Mouse (Mus musculus): ENCODE data around the gene Rps6kl1.

Rps6kl1 gene

DNA sequence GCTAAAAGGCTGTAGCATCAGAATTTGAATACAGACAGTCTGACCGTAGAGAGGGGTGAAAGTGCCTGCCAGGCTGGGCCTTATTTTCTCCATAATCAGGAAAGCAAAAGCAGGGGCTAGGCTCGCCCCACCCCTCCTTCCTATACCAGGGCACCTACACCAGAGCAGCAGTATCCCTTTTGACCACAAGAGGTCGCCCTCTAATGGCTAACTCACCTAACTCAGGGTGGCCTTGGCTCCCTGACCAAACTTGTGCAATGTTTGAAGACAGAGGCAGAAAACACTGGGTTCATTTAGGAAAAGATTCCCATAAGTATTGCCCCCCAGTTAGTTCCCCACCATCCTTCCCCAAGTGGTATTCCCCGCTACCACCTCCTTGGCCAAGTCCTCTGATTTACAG is 8.3 kb downstream of the Rps6kl1 start:
- in situ Hi-C loops (cut with MboI, MseI): no loop called here

DNA sequence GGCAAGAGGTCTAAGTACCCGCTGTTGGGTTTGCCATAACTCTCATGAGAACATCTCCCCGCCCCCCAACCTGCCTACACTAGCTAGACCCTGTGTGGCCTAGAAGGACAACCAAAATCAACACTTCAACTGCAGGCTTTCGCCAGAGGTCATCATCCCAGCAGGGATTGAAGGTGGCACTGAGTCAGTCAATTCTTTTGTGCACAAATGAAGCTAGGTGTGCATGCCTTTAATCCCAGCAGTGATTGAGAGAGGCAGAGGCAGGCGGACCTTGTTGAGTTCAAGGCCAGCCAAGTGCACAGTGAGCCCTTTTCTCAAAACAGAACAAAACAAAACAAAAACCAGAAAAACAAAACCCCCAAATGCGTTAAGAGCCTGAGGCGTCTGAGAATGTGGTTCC is 10.0 kb downstream of the Rps6kl1 start:
- in situ Hi-C loops (cut with MboI, MseI): no loop called here

DNA sequence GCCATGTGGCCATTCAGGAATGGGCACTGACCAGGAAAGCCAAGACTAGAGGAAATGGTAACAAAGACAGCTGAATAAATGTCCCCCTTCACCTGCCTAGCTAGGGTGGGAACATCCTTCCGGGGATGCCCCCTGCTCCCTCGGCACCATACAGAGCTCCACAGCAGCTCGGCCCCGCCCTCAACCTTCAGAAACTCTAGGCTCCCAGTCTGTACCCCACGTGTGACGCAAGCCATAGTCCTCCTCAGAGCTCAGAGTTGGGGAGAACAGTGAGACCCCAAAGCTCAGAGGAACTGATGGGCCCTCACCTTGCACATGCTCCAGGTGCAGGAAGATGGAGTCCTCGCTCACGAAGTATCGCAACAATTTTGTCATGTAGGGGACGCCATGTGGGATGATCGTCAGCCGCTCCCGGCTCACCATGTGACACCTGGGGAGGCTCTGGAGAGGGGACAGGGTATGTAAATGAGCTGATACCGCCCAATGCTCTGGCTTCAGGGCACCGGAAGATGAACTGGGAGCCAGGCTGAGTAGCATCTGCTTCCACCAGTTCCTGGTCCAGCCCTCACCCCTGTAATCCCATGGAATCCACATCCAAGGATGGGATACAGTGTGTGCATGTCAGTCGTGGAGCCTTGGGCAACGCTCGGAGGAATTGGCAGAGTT is 10.9 kb downstream of the Rps6kl1 start:
- in situ Hi-C loops (cut with MboI, MseI): no loop called here

DNA sequence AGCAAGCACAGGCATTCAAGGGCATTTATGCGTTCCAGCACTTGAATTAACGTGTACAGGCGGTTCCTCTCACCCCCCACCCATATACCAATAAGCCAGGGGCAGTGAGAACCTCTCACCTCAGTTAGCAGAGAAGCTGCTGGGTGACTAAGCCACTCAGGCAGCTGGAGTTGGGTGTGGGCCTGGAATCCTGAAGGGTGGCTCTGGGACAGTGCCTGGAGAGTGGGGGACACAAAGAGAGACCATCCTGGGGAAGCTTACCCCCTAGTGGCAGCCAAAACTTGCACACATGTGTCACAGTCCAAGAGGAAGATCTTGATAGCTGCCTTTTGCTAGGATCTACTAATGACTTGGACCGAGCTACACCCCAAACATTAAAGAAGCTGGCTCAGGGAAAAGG is 14.4 kb downstream of the Rps6kl1 start:
- in situ Hi-C loops (cut with MboI, MseI): no loop called here

DNA sequence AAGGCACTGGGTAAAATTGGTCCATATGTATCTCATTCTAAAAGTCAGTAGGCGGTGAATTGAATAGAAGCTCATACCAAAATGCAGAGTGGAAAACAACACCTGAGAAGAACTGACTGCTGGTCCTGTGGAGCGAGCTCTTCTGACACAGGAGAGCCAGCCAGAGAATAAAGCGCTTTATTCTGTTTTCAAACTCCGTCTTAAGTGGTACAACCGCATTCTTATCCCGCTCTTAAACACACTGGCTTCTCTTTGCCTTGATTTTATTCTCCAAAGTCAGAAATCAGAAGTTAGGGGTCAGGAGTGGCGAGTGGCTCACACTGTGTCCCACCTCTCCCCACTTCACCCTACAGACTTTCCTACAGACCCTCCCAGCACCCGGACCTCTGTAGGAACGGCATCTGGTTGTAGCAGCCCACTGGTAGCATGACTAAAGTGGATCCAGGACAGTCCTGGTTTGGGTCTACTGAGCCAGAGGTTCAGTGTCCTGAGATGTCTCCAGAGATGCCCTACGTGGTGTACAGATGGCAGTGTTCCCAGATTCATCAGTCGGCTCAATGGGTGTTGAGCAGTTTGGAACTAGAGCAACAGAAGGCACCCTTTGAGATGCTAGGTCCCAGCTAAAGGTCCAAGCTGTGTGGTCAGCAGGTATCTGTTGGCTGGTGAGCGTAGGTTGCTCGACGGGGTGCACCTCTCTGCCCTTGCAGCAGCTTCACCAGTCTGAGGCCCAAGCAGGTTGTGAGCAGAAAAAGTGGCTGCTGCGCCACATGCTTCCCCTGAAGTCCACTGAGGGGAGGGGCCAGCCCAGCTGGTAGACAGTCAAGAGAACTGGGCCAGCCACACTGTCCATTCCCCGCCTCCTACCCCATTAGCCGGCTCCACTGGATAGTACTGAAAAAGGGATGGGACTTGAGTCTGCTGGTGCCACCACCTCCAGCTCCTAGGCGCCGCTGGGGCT is 15.3 kb downstream of the Rps6kl1 start:
- in situ Hi-C loops (cut with MboI, MseI): no loop called here

DNA sequence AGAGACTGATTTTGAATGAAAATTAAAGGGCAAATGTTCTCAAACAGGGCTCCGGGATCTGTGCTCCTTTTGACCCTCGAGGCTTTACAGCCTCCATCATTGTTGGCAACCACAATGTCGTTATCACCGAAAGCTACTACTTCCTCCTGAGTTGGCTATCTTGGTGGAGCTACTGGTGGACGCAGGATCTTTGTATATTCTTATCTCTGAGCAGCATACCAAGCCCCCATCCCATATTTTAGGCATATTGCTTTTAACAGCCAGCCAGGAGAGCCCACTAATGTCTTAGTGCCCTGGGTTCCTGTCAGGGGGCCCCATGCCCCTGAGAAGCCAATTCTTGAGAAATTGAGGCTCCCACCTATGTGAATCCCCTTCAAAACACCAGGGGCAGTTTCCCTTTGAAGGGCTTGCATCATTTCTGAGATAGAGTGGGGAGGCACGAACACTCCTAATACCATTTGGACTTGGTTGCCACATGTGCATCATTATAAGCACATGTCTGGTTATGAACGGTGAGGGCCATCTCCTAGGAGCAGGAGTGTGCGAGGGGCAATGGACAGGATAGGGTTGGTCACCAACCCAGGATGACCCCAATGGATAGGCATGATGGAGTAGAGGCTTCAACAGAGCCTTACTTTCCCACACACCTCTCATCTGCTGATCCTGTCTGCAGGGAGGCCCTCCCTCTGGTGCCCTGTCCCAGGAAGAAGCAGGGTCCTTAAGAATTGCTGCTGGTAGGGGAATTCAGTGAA is 16.8 kb downstream of the Rps6kl1 start:
- in situ Hi-C loops (cut with MboI, MseI): no loop called here

DNA sequence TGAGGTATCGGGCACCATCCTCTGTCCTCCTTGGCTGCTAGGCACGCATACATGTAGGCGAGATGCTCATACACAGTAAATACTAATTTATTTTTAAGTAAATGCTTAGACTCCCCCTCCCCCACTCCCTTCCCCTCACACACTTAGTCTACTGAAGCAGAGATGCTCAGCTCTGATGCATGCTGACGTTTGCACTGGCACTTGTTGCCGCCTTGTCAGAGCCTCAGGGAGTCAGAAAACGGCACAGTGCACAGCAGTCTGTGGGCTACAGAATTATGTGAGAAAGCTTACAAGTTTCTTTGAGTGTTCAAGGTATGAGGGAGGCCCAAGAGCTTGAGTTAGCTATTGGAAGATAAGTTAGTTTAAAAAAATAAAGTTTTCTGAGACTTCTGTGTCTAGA is 19.7 kb downstream of the Rps6kl1 start:
- in situ Hi-C loops (cut with MboI, MseI): no loop called here

DNA sequence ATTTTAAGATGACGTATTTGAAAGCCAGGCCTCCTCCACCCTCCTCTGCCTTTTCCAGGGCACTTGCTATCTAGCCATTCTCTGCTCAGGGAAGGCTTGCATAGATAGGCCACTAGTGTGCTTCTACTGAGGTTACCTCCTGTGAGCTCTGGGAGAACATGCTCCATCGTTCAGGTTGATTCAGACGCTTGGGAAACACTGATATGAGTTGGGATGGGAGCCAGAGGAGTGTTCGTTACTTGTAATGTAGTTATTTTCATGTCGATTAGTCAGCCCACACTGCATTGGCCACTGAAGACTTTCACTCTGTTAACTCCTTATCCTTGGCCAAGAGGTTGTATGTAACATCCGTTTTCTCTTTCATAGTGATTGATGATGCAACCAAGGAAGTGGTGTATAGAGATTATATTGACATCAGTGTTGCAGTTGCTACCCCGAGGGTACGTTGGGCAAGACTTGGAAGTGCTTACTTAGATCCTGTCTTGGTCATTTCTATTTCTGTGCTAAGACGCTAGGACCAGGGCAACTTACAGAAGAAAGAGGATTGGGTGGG is 21.6 kb downstream of the Rps6kl1 start:
- in situ Hi-C loops (cut with MboI, MseI): no loop called here

DNA sequence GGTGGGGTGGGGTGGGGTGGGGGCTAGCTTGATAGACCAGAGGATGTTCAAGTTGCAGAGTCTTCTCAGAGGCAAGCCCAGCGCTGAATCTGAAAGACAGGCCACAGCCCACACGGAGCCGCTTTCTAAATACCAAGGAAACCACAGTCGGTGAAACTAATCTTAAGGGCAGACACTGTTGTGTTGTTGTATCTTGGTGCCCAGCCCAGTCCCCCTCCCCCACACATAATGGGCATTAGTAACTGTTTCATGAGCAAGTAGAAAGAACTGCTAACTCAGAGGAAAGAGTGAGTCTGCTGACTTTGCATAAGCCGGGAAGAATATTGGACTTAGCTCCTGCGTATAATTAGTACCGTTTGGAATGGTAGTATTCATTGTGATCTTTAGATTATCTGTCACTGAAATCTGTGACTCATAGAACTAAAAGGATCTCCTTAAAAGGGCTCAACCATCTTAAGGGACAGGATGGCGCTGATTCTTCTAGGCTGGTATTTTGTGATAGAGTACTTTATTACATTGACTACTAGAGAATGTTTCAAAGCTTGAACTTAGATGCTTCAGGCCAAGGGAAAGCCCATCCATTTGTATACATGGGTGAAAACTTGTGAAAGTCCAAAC is 24.0 kb downstream of the Rps6kl1 start:
- in situ Hi-C loops (cut with MboI, MseI): no loop called here

DNA sequence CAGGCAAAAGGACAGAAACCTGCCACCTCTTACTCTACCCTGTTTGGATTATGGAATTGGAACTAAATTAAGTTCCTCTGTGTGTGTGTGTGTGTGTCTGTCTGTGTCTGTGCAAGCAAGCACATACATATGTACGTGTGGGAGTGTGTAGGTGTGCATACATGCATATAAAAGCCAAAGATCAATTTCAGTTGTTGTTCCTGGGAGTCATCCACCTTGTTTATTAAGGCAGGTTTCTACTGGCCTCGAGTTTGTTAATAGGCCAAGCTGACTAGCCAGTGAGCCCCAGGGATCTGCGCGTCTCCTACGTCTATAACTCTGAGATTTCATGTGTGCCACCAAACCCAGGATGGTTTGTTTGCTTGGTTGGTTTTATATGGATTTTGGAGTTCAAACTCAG is 26.3 kb downstream of the Rps6kl1 start:
- in situ Hi-C loops (cut with MboI, MseI): no loop called here

DNA sequence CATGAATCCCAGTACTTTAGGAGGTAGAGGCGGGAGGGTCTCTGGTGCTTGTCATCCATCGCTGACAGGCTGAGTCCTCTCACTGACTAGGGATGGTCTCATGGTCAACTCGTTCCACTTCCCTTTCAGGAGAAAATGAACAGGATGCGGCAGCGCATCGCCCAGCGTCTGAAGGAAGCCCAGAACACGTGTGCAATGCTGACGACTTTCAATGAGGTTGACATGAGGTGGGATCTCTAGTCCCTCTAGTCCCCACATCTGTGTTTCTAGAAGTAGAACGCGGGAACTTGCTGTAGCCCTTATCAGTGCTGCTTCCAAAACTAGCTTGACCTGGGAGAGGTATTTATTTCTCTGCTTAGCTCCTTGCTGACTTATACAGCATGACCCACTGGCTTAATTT is 27.4 kb downstream of the Rps6kl1 start:
- in situ Hi-C loops (cut with MboI, MseI): no loop called here

DNA sequence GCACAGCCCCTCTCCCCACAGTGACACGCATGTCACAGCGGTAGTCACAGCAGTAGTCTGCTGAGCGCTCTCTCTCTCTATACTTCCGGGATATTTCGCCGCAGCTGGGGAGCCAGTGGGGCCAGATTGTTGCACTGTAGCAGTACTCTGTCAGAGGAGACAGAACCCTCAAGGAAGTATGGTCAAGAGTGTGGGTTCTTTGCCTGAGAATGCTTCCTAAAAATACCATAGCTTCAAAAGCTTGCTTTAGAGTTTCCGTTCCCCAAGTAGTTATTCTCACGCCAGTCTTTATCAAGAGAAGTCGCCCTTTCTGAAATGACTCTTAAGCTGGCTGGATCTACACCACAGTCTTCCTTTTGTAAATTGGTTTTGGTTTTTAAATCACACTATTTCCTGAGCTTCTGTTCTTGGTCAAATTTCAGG is 27.9 kb downstream of the Rps6kl1 start:
- in situ Hi-C loops (cut with MboI, MseI): no loop called here

DNA sequence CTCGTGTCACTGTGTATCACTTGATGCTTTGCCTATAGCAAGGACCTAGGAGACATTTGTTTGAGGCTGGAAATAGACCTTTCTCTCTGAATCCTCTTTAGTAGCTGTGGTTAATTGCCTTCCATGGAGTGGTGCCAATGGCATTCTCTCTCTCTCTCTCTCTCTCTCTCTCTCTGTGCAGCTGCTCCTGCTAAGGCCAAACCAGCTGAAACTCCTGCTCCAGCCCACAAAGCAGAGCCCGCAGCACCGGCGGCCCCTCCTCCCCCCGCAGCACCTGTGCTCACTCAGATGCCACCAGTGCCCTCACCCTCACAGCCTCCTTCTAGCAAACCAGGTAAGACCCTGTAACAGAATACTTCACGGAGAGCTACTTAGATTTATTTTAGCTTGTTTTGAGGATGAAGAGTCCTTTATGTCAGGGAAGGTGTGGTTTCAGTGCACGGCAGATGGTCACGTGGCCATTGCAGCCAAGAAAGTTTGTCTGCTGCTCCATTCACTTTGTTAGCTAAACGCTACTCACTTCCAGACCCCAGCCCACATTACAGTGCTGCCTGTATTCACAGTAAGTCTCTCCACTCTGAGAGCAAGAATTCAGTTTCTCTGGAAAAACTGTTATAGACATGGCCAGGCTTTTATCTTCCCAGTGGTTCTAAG is 29.1 kb downstream of the Rps6kl1 start:
- in situ Hi-C loops (cut with MboI, MseI): no loop called here

DNA sequence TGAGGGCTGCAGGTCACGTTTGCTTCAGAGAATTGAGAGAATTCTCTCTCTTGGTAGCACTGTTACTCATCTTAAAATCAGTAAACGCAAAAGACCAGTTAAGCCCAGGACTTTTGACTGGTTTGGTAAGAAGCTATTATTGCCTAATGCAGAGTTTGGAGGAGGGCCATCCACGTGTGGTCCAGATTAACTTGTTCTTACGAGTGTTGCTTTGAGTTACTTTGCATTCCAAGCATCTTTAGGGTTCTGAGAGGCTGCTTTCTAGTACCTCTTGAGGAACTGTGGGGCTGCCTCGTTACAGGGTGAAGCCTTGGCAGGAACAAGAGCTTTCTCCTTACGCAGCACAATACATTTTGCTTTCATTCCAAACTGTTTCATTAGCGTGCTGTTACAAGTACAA is 35.4 kb downstream of the Rps6kl1 start:
- in situ Hi-C loops (cut with MboI, MseI): loop anchor here in 1 of 2 experiments (10.0 kb wide), 1 partner anchor 831 kb away; the partner anchor contains the start of gene Ptgr2

DNA sequence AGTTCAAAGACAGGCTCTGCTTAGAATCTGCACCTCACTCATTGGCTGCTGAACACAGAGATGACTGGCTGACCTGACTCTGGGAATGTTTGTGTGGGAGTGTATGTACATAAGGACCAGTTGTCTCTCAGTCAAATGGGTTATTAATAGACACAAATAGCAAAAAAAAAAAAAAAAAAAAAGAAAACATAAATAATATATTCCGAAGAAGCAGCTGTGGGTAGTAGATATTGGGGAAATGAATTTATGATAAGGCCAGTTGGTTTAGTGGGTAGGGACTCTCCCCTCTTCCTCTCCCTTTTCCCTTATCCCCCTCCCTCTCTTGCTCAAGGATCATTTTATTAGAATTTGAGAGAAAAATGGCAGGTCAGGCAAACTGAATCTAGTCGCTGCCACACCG is 37.1 kb downstream of the Rps6kl1 start:
- in situ Hi-C loops (cut with MboI, MseI): loop anchor here in 1 of 2 experiments (10.0 kb wide), 1 partner anchor 829 kb away; the partner anchor contains the start of gene Ptgr2

DNA sequence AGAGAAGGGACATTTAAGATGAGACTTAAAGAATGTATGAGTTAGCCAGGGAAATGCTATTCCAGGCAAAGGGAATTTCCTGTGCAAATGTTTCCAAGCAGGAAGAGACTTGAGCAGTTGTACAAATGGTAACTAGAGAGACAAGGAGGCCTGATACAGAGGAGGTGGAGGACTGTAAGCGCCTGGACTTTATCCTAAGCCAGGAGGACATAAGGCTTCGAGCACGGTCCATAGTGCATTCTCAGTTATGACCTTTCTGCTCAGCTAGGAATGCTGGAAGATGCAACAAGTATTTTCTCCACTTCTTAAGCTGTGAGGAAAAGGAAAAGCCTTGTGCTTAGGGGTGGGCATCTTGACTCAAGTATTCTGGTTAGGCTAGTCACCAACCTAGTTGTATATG is 37.7 kb downstream of the Rps6kl1 start:
- in situ Hi-C loops (cut with MboI, MseI): loop anchor here in 1 of 2 experiments (10.0 kb wide), 1 partner anchor 829 kb away; the partner anchor contains the start of gene Ptgr2

DNA sequence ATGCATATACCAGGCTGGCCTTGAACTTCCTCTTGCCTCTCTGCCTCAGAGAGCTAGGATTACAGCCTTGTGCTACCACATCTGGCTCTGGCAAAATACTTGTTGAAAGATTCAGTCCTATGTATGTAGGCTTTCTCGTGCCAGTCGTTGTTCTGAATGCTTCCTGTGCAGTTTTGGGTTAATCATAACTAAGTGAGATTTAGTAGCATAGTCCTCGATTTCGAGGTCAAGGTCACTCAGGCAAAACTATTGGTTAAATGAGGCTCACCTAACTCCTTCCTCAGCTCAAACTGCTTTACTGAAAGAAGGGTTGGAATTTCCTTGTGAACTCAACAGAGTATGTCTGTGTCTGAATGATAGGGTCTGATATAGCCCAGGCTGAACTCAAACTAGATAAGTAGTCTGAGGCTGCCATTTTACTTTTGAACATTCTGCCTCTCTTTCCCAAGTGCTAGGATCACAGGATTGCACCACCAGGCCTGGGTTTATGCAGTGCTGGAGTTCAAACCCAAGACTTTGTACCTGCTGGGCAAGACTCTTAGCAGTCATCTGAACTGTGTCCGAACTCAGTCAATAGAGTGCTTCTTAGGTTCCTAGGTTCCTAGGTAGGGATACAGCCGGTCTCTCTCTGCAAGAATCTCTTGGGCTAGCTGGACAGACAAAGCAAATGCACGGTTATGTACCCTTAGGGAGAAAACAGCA is 38.4 kb downstream of the Rps6kl1 start:
- in situ Hi-C loops (cut with MboI, MseI): loop anchor here in 1 of 2 experiments (10.0 kb wide), 1 partner anchor 828 kb away; the partner anchor contains the start of gene Ptgr2

DNA sequence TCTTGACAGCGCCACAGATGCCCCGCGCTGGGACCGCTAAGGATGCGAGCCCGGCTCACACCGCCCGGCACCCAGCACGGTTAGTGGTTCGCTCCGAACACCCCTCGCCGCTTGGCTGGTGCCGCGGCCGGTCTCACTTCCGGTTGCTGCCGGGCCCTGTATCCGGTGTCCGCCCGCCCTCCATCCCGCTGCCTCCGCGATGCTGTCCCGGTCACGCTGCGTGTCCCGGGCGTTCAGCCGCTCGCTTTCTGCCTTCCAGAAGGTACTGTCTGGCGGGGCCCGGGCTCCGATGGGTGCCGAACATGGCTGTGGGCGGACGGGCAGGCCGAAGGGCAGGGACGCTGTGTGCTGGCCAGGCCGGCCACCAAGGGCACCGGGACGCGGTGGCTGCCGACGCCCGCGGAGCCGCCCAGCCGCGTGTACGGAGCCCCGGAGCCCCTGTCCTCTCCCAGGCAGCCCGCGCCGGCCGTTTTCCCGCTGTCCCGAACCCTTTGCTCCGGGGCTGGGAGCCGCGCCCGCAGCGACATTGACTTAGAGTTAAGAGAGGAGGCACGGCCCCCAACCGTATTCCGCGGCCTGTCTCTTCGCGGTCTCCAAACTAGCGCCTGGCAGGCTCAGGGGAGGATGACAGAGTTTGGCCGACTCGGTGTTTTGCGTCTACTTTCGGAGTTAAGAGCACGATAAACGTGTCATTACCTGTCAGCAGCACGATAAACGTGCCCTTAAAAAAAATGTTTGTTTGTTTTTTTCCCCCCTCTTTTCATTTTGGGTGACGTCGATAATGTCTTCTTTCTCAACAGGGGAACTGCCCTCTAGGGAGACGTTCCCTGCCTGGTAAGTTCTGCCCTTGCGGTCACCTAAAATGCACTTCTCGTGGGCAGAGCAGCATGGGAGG is 40.1 kb downstream of the Rps6kl1 start, which contains the start of the genes Prox2 and Dlst:
TSS of gene Prox2 (minus strand) at position 62 of the 895 bp plus-strand sequence.
TSS of gene Dlst (plus strand) at position 136 of the 895 bp plus-strand sequence.
- in situ Hi-C loops (cut with MboI, MseI): loop anchor here in 1 of 2 experiments (10.0 kb wide), 1 partner anchor 826 kb away; the partner anchor contains the start of gene Ptgr2

All from T-helper 17 cell (primary cell).